Mouse (Mus musculus): ENCODE data around the gene Glo1. TPM values are rescaled to one million over a fixed set of nuclear protein-coding genes. Genes with fewer than 3 reads are reported as not detected.

Gene Glo1
- polyA plus RNA-seq, 1 experiment from 2014 or later, result 232 TPM

- ATAC-seq (ENCODE audit: insufficient number of reproducible peaks, low FRiP score, low TSS enrichment, low read depth) (no peak), DNase-seq (ENCODE audit: low spot score) (no peak)
- Histone ChIP-seq H3K9me3 (ENCODE audit: control insufficient read depth, low read length) (no peaks in the 10 kb centered on the region), H3K4me1 (ENCODE audit: control insufficient read depth, insufficient read depth, low read length) (0 out of 2 replicates have a peak, but pooled peaks cover 8% of the 10 kb centered on the region), H3K9ac (ENCODE audit: low read length) (no peak overlapping the region), H3K4me3 (ENCODE audit: low read depth, low read length) (no peak overlapping the region), H3K27ac (replicated peaks; ENCODE audit: low read depth, low read length) (no peak overlapping the region), H3K27me3 (ENCODE audit: control insufficient read depth, insufficient read depth, low read length) (no peaks in the 10 kb centered on the region), H3K36me3 (ENCODE audit: control insufficient read depth, insufficient read depth, low read length) (no peaks in the 10 kb centered on the region), H3K4me2 (ENCODE audit: low read depth, severe bottlenecking) (no peak overlapping the region)
- 84% methylated on average over 1 of the region's 1 CpGs for WGBS
Observed at GRCm38 (mm10) chr17:30610739-30611138, 15.9 kb downstream of the Glo1 start.

- no peak overlapping the region for H3K4me2 ChIP-seq (ENCODE audit: low read depth, severe bottlenecking)
- no peak overlapping the region for H3K9ac ChIP-seq (ENCODE audit: low read length)
- no peaks in the 10 kb centered on the region for H3K36me3 ChIP-seq (ENCODE audit: control insufficient read depth, insufficient read depth, low read length)
- H3K9me3 ChIP-seq (ENCODE audit: control insufficient read depth, low read length), result no peaks in the 10 kb centered on the region
- H3K4me1 ChIP-seq (ENCODE audit: control insufficient read depth, insufficient read depth, low read length), result 0 out of 2 replicates have a peak, but pooled peaks cover 8% of the 10 kb centered on the region
- WGBS, result 94% methylated on average over 5 of the region's 5 CpGs
- no peak overlapping the region for H3K27ac ChIP-seq (replicated peaks; ENCODE audit: low read depth, low read length)
- no peaks in the 10 kb centered on the region for H3K27me3 ChIP-seq (ENCODE audit: control insufficient read depth, insufficient read depth, low read length)
- ATAC-seq (ENCODE audit: insufficient number of reproducible peaks, low FRiP score, low TSS enrichment, low read depth) (no peak), DNase-seq (ENCODE audit: low spot score) (no peak)
- H3K4me3 ChIP-seq (ENCODE audit: low read depth, low read length), result no peak overlapping the region
Observed at GRCm38 (mm10) chr17:30609980-30610307, 16.7 kb downstream of the Glo1 start.

GRCm38 (mm10) chr17:30609305-30609979 is 17.2 kb downstream of the Glo1 start:
- Histone ChIP-seq H3K9ac (ENCODE audit: low read length) (no peak overlapping the region), H3K4me1 (ENCODE audit: control insufficient read depth, insufficient read depth, low read length) (0 out of 2 replicates have a peak, but pooled peaks cover 8% of the 10 kb centered on the region), H3K4me2 (ENCODE audit: low read depth, severe bottlenecking) (no peak overlapping the region), H3K9me3 (ENCODE audit: control insufficient read depth, low read length) (no peaks in the 10 kb centered on the region), H3K4me3 (ENCODE audit: low read depth, low read length) (no peak overlapping the region), H3K36me3 (ENCODE audit: control insufficient read depth, insufficient read depth, low read length) (no peaks in the 10 kb centered on the region), H3K27me3 (ENCODE audit: control insufficient read depth, insufficient read depth, low read length) (no peaks in the 10 kb centered on the region), H3K27ac (replicated peaks; ENCODE audit: low read depth, low read length) (no peak overlapping the region)
- ATAC-seq (ENCODE audit: insufficient number of reproducible peaks, low FRiP score, low TSS enrichment, low read depth), result no peak
- DNase-seq (ENCODE audit: low spot score), result no peak
- 93% methylated on average over 16 of the region's 16 CpGs for WGBS

GRCm38 (mm10) chr17:30607909-30608495 is 18.7 kb downstream of the Glo1 start:
- Histone ChIP-seq H3K4me1 (ENCODE audit: control insufficient read depth, insufficient read depth, low read length) (0 out of 2 replicates have a peak, but pooled peaks cover 8% of the 10 kb centered on the region), H3K9me3 (ENCODE audit: control insufficient read depth, low read length) (no peaks in the 10 kb centered on the region), H3K27me3 (ENCODE audit: control insufficient read depth, insufficient read depth, low read length) (no peaks in the 10 kb centered on the region), H3K4me3 (ENCODE audit: low read depth, low read length) (no peak overlapping the region), H3K9ac (ENCODE audit: low read length) (no peak overlapping the region), H3K4me2 (ENCODE audit: low read depth, severe bottlenecking) (no peak overlapping the region), H3K36me3 (ENCODE audit: control insufficient read depth, insufficient read depth, low read length) (no peaks in the 10 kb centered on the region), H3K27ac (replicated peaks; ENCODE audit: low read depth, low read length) (no peak overlapping the region)
- ATAC-seq (ENCODE audit: insufficient number of reproducible peaks, low FRiP score, low TSS enrichment, low read depth) (no peak), DNase-seq (ENCODE audit: low spot score) (no peak)
- 78% methylated on average over 8 of the region's 8 CpGs for WGBS

- WGBS, result 92% methylated on average over 7 of the region's 7 CpGs
- H3K4me1 ChIP-seq (ENCODE audit: control insufficient read depth, insufficient read depth, low read length), result 0 out of 2 replicates have a peak, but pooled peaks cover 8% of the 10 kb centered on the region
- H3K27me3 ChIP-seq (ENCODE audit: control insufficient read depth, insufficient read depth, low read length), result no peaks in the 10 kb centered on the region
Observed at GRCm38 (mm10) chr17:30607330-30607729, 19.3 kb downstream of the Glo1 start.

GRCm38 (mm10) chr17:30606634-30607081 is 20.0 kb downstream of the Glo1 start:
- 0 out of 2 replicates have a peak, but pooled peaks cover 8% of the 10 kb centered on the region for H3K4me1 ChIP-seq (ENCODE audit: control insufficient read depth, insufficient read depth, low read length)
- H3K36me3 ChIP-seq (ENCODE audit: control insufficient read depth, insufficient read depth, low read length), result peaks cover 9% of the 10 kb centered on the region; the same call in 1 of the 2 replicates
- no peak overlapping the region for H3K4me2 ChIP-seq (ENCODE audit: low read depth, severe bottlenecking)
- no peak for DNase-seq (ENCODE audit: low spot score)
- H3K9ac ChIP-seq (ENCODE audit: low read length), result no peak overlapping the region
- H3K9me3 ChIP-seq (ENCODE audit: control insufficient read depth, low read length), result no peaks in the 10 kb centered on the region
- ATAC-seq (ENCODE audit: insufficient number of reproducible peaks, low FRiP score, low TSS enrichment, low read depth), result no peak
- no peak overlapping the region for H3K4me3 ChIP-seq (ENCODE audit: low read depth, low read length)
- no peaks in the 10 kb centered on the region for H3K27me3 ChIP-seq (ENCODE audit: control insufficient read depth, insufficient read depth, low read length)
- H3K27ac ChIP-seq (replicated peaks; ENCODE audit: low read depth, low read length), result no peak overlapping the region
- WGBS, result 89% methylated on average over 8 of the region's 8 CpGs

More at GRCm38 (mm10) chr17:30607330-30607729, 19.3 kb downstream of the Glo1 start:
- no peak overlapping the region for H3K9ac ChIP-seq (ENCODE audit: low read length)
- no peak for ATAC-seq (ENCODE audit: insufficient number of reproducible peaks, low FRiP score, low TSS enrichment, low read depth)
- H3K27ac ChIP-seq (replicated peaks; ENCODE audit: low read depth, low read length), result no peak overlapping the region
- DNase-seq (ENCODE audit: low spot score), result no peak
- no peak overlapping the region for H3K4me2 ChIP-seq (ENCODE audit: low read depth, severe bottlenecking)
- H3K4me3 ChIP-seq (ENCODE audit: low read depth, low read length), result no peak overlapping the region
- H3K9me3 ChIP-seq (ENCODE audit: control insufficient read depth, low read length), result no peaks in the 10 kb centered on the region
- H3K36me3 ChIP-seq (ENCODE audit: control insufficient read depth, insufficient read depth, low read length), result peaks cover 2% of the 10 kb centered on the region; the same call in 1 of the 2 replicates

GRCm38 (mm10) chr17:30606206-30606605 is 20.5 kb downstream of the Glo1 start:
- WGBS, result 80% methylated on average over 11 of the region's 11 CpGs
- Histone ChIP-seq H3K27ac (replicated peaks; ENCODE audit: low read depth, low read length) (no peak overlapping the region), H3K36me3 (ENCODE audit: control insufficient read depth, insufficient read depth, low read length) (peaks cover 9% of the 10 kb centered on the region; the same call in 1 of the 2 replicates), H3K4me2 (ENCODE audit: low read depth, severe bottlenecking) (no peak overlapping the region), H3K4me1 (ENCODE audit: control insufficient read depth, insufficient read depth, low read length) (0 out of 2 replicates have a peak, but pooled peaks cover 8% of the 10 kb centered on the region), H3K27me3 (ENCODE audit: control insufficient read depth, insufficient read depth, low read length) (no peaks in the 10 kb centered on the region), H3K9me3 (ENCODE audit: control insufficient read depth, low read length) (no peaks in the 10 kb centered on the region), H3K9ac (ENCODE audit: low read length) (no peak overlapping the region), H3K4me3 (ENCODE audit: low read depth, low read length) (no peak overlapping the region)
- DNase-seq (ENCODE audit: low spot score), result no peak
- no peak for ATAC-seq (ENCODE audit: insufficient number of reproducible peaks, low FRiP score, low TSS enrichment, low read depth)

GRCm38 (mm10) chr17:30605001-30605400 is 21.7 kb downstream of the Glo1 start:
- ATAC-seq (ENCODE audit: insufficient number of reproducible peaks, low FRiP score, low TSS enrichment, low read depth), result no peak
- no peak overlapping the region for H3K4me3 ChIP-seq (ENCODE audit: low read depth, low read length)
- no peak for DNase-seq (ENCODE audit: low spot score)
- peaks cover 12% of the 10 kb centered on the region; the same call in 1 of the 2 replicates for H3K36me3 ChIP-seq (ENCODE audit: control insufficient read depth, insufficient read depth, low read length)
- 81% methylated on average over 5 of the region's 5 CpGs for WGBS
- H3K4me2 ChIP-seq (ENCODE audit: low read depth, severe bottlenecking), result no peak overlapping the region
- no peaks in the 10 kb centered on the region for H3K9me3 ChIP-seq (ENCODE audit: control insufficient read depth, low read length)
- H3K4me1 ChIP-seq (ENCODE audit: control insufficient read depth, insufficient read depth, low read length), result 0 out of 2 replicates have a peak, but pooled peaks cover 8% of the 10 kb centered on the region
- H3K27ac ChIP-seq (replicated peaks; ENCODE audit: low read depth, low read length), result no peak overlapping the region
- no peak overlapping the region for H3K9ac ChIP-seq (ENCODE audit: low read length)
- no peaks in the 10 kb centered on the region for H3K27me3 ChIP-seq (ENCODE audit: control insufficient read depth, insufficient read depth, low read length)

Measured in limb, embryonic 11.5 days (tissue).